Mouse (Mus musculus): ENCODE measurements around the gene Rbm44. TPM values are rescaled to one million over a fixed set of nuclear protein-coding genes. Genes with fewer than 3 reads are reported as not detected.

Rbm44 gene
- total and polyA plus RNA-seq, 2 experiments, result 0.09 TPM; not detected in 1

DNA sequence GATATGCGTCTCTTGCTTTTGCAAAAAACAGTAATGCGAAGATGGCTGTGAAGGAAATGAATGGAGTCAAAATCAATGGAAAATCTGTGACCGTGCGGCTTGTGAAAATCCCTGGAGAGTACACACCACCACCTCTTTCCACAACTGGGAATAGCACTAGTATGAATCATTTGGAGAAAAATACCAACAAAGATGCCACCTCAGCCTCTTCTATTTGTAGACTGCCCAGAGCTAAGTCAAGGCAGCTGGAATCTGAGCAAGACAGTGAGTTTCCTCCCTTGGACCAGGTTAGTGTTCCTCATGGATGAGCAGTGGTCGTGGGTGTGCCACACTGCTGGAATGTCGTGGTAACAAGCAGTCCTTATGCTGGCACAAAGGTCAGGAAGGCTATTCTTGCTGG is 21.9 kb downstream of the Rbm44 start:
- H3K9ac ChIP-seq (ENCODE audit: low read depth, low read length), result no peak overlapping the region
- WGBS, result 81% methylated on average over 6 of the region's 6 CpGs
- no peak overlapping the region for H3K27ac ChIP-seq (replicated peaks; ENCODE audit: insufficient read depth, low read depth, low read length)
- no peaks in the 10 kb centered on the region for H3K79me2 ChIP-seq (ENCODE audit: control insufficient read depth, insufficient read depth, low read length)
- DNase-seq (ENCODE audit: extremely low read depth, low read depth, low spot score), result no peak
- no peak overlapping the region for H3K4me3 ChIP-seq (ENCODE audit: insufficient read depth, low read depth, low read length)
- H3K27me3 ChIP-seq (ENCODE audit: control insufficient read depth, insufficient read depth, low read length), result no peaks in the 10 kb centered on the region
- TF ChIP-seq CTCF (IDR thresholded peaks at IDR 0.05; ENCODE audit: low read depth, low read length) (no peak), POLR2A (IDR thresholded peaks at IDR 0.05; ENCODE audit: extremely low read depth, insufficient read depth, low read length) (no peak)
- H3K4me1 ChIP-seq (ENCODE audit: control insufficient read depth, insufficient read depth, low read length), result no peaks in the 10 kb centered on the region
- H3K36me3 ChIP-seq (ENCODE audit: control insufficient read depth, insufficient read depth, low read length), result no peaks in the 10 kb centered on the region

DNA sequence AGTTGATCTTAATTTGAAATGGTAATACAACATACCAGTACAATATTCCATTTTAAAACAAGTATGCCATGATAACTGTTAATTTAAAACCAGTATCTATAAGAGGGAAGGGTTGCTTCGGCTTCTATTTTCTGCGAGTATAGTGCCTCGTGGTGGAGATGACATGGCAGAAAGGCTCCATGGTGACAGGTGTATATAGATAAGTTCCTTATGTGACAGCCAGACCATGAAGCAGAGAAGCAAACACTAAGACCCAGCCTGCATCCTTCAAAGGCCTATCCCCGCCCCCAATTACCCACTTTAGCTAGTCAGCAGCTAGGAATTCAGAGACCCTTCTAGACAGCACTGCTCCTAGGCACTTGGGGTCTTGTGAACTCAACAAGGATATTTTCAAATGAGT is 24.3 kb downstream of the Rbm44 start:
- H3K36me3 ChIP-seq (ENCODE audit: control insufficient read depth, insufficient read depth, low read length), result no peaks in the 10 kb centered on the region
- TF ChIP-seq CTCF (IDR thresholded peaks at IDR 0.05; ENCODE audit: low read depth, low read length), result no peak
- no peak for TF ChIP-seq POLR2A (IDR thresholded peaks at IDR 0.05; ENCODE audit: extremely low read depth, insufficient read depth, low read length)
- WGBS, result 83% methylated on average over 4 of the region's 4 CpGs

GRCm38 (mm10) chr1:91174796-91175195 is 29.9 kb downstream of the Rbm44 start:
- TF ChIP-seq CTCF (IDR thresholded peaks at IDR 0.05; ENCODE audit: low read depth, low read length) (no peak), POLR2A (IDR thresholded peaks at IDR 0.05; ENCODE audit: extremely low read depth, insufficient read depth, low read length) (no peak)
- H3K4me1 ChIP-seq (ENCODE audit: control insufficient read depth, insufficient read depth, low read length), result no peaks in the 10 kb centered on the region
- no peak overlapping the region for H3K4me3 ChIP-seq (ENCODE audit: insufficient read depth, low read depth, low read length)
- WGBS, result 93% methylated on average over 5 of the region's 5 CpGs
- H3K9ac ChIP-seq (ENCODE audit: low read depth, low read length), result no peak overlapping the region
- H3K27ac ChIP-seq (replicated peaks; ENCODE audit: insufficient read depth, low read depth, low read length), result no peak overlapping the region
- H3K36me3 ChIP-seq (ENCODE audit: control insufficient read depth, insufficient read depth, low read length), result no peaks in the 10 kb centered on the region
- no peaks in the 10 kb centered on the region; the same call in 1 of the 2 replicates for H3K27me3 ChIP-seq (ENCODE audit: control insufficient read depth, insufficient read depth, low read length)
- DNase-seq (ENCODE audit: extremely low read depth, low read depth, low spot score), result no peak
- no peaks in the 10 kb centered on the region for H3K79me2 ChIP-seq (ENCODE audit: control insufficient read depth, insufficient read depth, low read length)

More for the DNA sequence above, 24.3 kb downstream of the Rbm44 start:
- no peak overlapping the region for H3K4me3 ChIP-seq (ENCODE audit: insufficient read depth, low read depth, low read length)
- H3K79me2 ChIP-seq (ENCODE audit: control insufficient read depth, insufficient read depth, low read length), result no peaks in the 10 kb centered on the region
- H3K4me1 ChIP-seq (ENCODE audit: control insufficient read depth, insufficient read depth, low read length), result no peaks in the 10 kb centered on the region
- H3K9ac ChIP-seq (ENCODE audit: low read depth, low read length), result no peak overlapping the region
- no peak overlapping the region for H3K27ac ChIP-seq (replicated peaks; ENCODE audit: insufficient read depth, low read depth, low read length)
- no peaks in the 10 kb centered on the region; the same call in 1 of the 2 replicates for H3K27me3 ChIP-seq (ENCODE audit: control insufficient read depth, insufficient read depth, low read length)
- DNase-seq (ENCODE audit: extremely low read depth, low read depth, low spot score), result no peak

DNA sequence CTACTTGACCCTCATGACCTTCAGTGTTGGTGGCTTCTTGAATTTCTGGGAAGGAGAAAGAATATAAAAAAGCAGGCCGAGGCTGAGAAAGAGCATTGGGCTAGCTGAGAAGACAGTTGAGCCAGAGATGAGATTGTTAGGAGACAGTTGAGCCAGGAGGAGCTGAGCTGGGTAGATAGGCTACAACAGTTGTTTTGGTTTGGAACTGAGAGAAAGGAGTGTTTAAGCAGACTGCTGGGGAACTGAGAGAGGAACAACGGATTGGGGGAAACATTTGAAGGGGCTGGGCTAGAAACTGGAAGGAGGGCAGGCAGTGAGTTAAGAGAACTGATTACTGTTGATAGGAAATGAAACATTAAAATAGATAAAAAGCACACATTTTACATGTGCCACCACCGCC is 31.1 kb downstream of the Rbm44 start:
- Histone ChIP-seq H3K36me3 (ENCODE audit: control insufficient read depth, insufficient read depth, low read length) (no peaks in the 10 kb centered on the region), H3K27me3 (ENCODE audit: control insufficient read depth, insufficient read depth, low read length) (peaks cover 3% of the 10 kb centered on the region; the same call in 1 of the 2 replicates), H3K79me2 (ENCODE audit: control insufficient read depth, insufficient read depth, low read length) (no peaks in the 10 kb centered on the region), H3K27ac (replicated peaks; ENCODE audit: insufficient read depth, low read depth, low read length) (no peak overlapping the region), H3K4me3 (ENCODE audit: insufficient read depth, low read depth, low read length) (no peak overlapping the region), H3K9ac (ENCODE audit: low read depth, low read length) (no peak overlapping the region), H3K4me1 (ENCODE audit: control insufficient read depth, insufficient read depth, low read length) (no peaks in the 10 kb centered on the region)
- TF ChIP-seq CTCF (IDR thresholded peaks at IDR 0.05; ENCODE audit: low read depth, low read length), result no peak
- TF ChIP-seq POLR2A (IDR thresholded peaks at IDR 0.05; ENCODE audit: extremely low read depth, insufficient read depth, low read length), result no peak
- DNase-seq (ENCODE audit: extremely low read depth, low read depth, low spot score), result no peak
- 64% methylated on average over 3 of the region's 3 CpGs for WGBS

GRCm38 (mm10) chr1:91176871-91177270 is 32.0 kb downstream of the Rbm44 start:
- 83% methylated on average over 4 of the region's 4 CpGs for WGBS
- Histone ChIP-seq H3K4me1 (ENCODE audit: control insufficient read depth, insufficient read depth, low read length) (no peaks in the 10 kb centered on the region), H3K79me2 (ENCODE audit: control insufficient read depth, insufficient read depth, low read length) (no peaks in the 10 kb centered on the region), H3K36me3 (ENCODE audit: control insufficient read depth, insufficient read depth, low read length) (no peaks in the 10 kb centered on the region), H3K27me3 (ENCODE audit: control insufficient read depth, insufficient read depth, low read length) (peaks cover 3% of the 10 kb centered on the region; the same call in 1 of the 2 replicates), H3K27ac (replicated peaks; ENCODE audit: insufficient read depth, low read depth, low read length) (no peak overlapping the region), H3K4me3 (ENCODE audit: insufficient read depth, low read depth, low read length) (no peak overlapping the region), H3K9ac (ENCODE audit: low read depth, low read length) (no peak overlapping the region)
- DNase-seq (ENCODE audit: extremely low read depth, low read depth, low spot score), result no peak
- TF ChIP-seq POLR2A (IDR thresholded peaks at IDR 0.05; ENCODE audit: extremely low read depth, insufficient read depth, low read length) (no peak), CTCF (IDR thresholded peaks at IDR 0.05; ENCODE audit: low read depth, low read length) (no peak)

- H3K27me3 ChIP-seq (ENCODE audit: control insufficient read depth, insufficient read depth, low read length), result peaks cover 3% of the 10 kb centered on the region; the same call in 1 of the 2 replicates
- H3K4me3 ChIP-seq (ENCODE audit: insufficient read depth, low read depth, low read length), result no peak overlapping the region
- H3K4me1 ChIP-seq (ENCODE audit: control insufficient read depth, insufficient read depth, low read length), result no peaks in the 10 kb centered on the region
- no peaks in the 10 kb centered on the region for H3K79me2 ChIP-seq (ENCODE audit: control insufficient read depth, insufficient read depth, low read length)
- H3K36me3 ChIP-seq (ENCODE audit: control insufficient read depth, insufficient read depth, low read length), result no peaks in the 10 kb centered on the region
- WGBS, result 42% methylated on average over 5 of the region's 5 CpGs
- H3K9ac ChIP-seq (ENCODE audit: low read depth, low read length), result no peak overlapping the region
- TF ChIP-seq POLR2A (IDR thresholded peaks at IDR 0.05; ENCODE audit: extremely low read depth, insufficient read depth, low read length) (no peak), CTCF (IDR thresholded peaks at IDR 0.05; ENCODE audit: low read depth, low read length) (peak; percentile 79)
- no peak overlapping the region for H3K27ac ChIP-seq (replicated peaks; ENCODE audit: insufficient read depth, low read depth, low read length)
- no peak for DNase-seq (ENCODE audit: extremely low read depth, low read depth, low spot score)
Measured at GRCm38 (mm10) chr1:91179086-91179485, 34.2 kb downstream of the Rbm44 start.

Measured in liver, adult 2 months (tissue).